Mouse (Mus musculus) limb, embryonic 14.5 days (tissue): Measurements from ENCODE around the gene Gal3st4. TPM values are rescaled to one million over a fixed set of nuclear protein-coding genes. Genes with fewer than 3 reads are reported as not detected.

Experiments
- ATAC-seq: fragments of 200-750 bp; cut with Nextera tagmentation; 2 replicates; pipeline ENCODE4 v1.8.0; 2017; ENCODE audit warnings: low read depth, moderate number of reproducible peaks, moderate TSS enrichment; ENCODE audit not compliant: low FRiP score
- DNase-seq: peaks from one replicate; pipeline ENCODE4 v3.0.0-alpha.2; 2015; ENCODE audit warnings: low spot score
- H3K27ac ChIP-seq: fragments of 300-500 bp; sonication (generic); replicated peaks from 2 replicates; pipeline ENCODE4 v1.5.1; 2014; ENCODE audit warnings: low read depth, mild to moderate bottlenecking, low read length, moderate library complexity, mixed read lengths
- H3K27me3 ChIP-seq: fragments of 300-500 bp; sonication (generic); 2 replicates; pipeline ENCODE4 v1.6.1; 2014; ENCODE audit warnings: low read length, mixed read lengths; ENCODE audit not compliant: control insufficient read depth, insufficient read depth
- H3K36me3 ChIP-seq: fragments of 300-500 bp; sonication (generic); 2 replicates; pipeline ENCODE4 v1.6.1; 2014; ENCODE audit warnings: mild to moderate bottlenecking, low read length, moderate library complexity, mixed read lengths; ENCODE audit not compliant: control insufficient read depth, insufficient read depth
- H3K4me1 ChIP-seq: fragments of 300-500 bp; sonication (generic); 2 replicates; pipeline ENCODE4 v1.6.1; 2014; ENCODE audit warnings: antibody characterized with exemption, low read length, mixed read lengths; ENCODE audit not compliant: control insufficient read depth, insufficient read depth
- H3K4me2 ChIP-seq: fragments of 300-500 bp; sonication (generic); replicated peaks from 2 replicates; pipeline ENCODE4 v1.6.1; 2014; ENCODE audit warnings: low read depth, mild to moderate bottlenecking, low read length, moderate library complexity; ENCODE audit not compliant: severe bottlenecking
- H3K4me3 ChIP-seq: fragments of 300-500 bp; sonication (generic); replicated peaks from 2 replicates; pipeline ENCODE4 v1.5.1; 2014; ENCODE audit warnings: low read length
- H3K9ac ChIP-seq: fragments of 300-500 bp; sonication (generic); 2 replicates; pipeline ENCODE4 v1.6.1; 2014; ENCODE audit warnings: mild to moderate bottlenecking, low read depth, low read length, moderate library complexity; ENCODE audit not compliant: severe bottlenecking
- H3K9me3 ChIP-seq: fragments of 300-500 bp; sonication (generic); 2 replicates; pipeline ENCODE4 v1.6.1; 2016; ENCODE audit warnings: low read length; ENCODE audit not compliant: control insufficient read depth
- POLR2A ChIP-seq: fragments of 200-500 bp; IDR thresholded peaks from 2 replicates; pipeline ENCODE4 v1.8.0; 2012; ENCODE audit warnings: inconsistent platforms, mild to moderate bottlenecking, moderate library complexity, borderline replicate concordance; ENCODE audit not compliant: insufficient read depth, insufficient read length; ENCODE audit errors: extremely low read depth
- WGBS: fragments of 180-500 bp; shearing (Covaris S2); extraction: QIAGEN DNeasy Blood & Tissue Kit; methylation state at CpG from one replicate; pipeline ENCODE4 v1.1.7; 2014; 5-methylcytosine and 5-hydroxymethylcytosine counted together
- polyA plus RNA-seq, 2 experiments: library from polyadenylated mRNA; depleted of rRNA in 1 of 2; stranded (reverse) in 1 of 2; unstranded in 1 of 2; fragments of >200 nt; fragmentation: Nextera tagmentation in 1 of 2; extraction: Ambion mirVana in 1 of 2; gene quantifications; 2 replicates each; pipeline versions ENCODE4 v1.2.1 to v1.2.3; 2012 to 2014

Gene Gal3st4
- polyA plus RNA-seq, 2 experiments, result 1.9 to 3.7 TPM

DNA sequence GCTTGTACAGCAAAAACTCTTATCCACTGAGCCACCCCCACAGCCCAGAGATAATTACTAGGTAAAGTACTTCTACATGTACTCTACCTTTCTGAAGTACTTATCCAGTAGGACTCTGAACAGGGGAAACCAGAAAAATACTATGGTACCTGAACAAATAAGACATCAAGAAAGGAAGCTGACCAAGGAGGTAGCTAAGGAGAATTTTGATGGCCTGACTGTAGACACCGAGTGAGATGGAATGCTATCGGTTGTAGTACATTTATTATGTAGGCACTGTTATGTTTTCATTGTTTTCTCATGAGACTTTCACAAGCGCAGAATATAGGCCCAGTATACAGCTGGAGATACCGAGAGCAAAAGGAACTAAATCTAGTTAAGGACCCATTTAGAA is 15.1 kb downstream of the Gal3st4 start:
- DNase-seq (no peak), ATAC-seq (no peak)
- no peak for TF ChIP-seq POLR2A
- 89% methylated on average over 4 of the region's 4 CpGs for WGBS
- Histone ChIP-seq H3K4me2 (no peak overlapping the region), H3K36me3 (peaks cover 47% of the 10 kb centered on the region), H3K4me1 (peaks cover 13% of the 10 kb centered on the region), H3K27me3 (no peaks in the 10 kb centered on the region), H3K4me3 (no peak overlapping the region), H3K9me3 (no peaks in the 10 kb centered on the region), H3K27ac (no peak overlapping the region), H3K9ac (no peak overlapping the region)

DNA sequence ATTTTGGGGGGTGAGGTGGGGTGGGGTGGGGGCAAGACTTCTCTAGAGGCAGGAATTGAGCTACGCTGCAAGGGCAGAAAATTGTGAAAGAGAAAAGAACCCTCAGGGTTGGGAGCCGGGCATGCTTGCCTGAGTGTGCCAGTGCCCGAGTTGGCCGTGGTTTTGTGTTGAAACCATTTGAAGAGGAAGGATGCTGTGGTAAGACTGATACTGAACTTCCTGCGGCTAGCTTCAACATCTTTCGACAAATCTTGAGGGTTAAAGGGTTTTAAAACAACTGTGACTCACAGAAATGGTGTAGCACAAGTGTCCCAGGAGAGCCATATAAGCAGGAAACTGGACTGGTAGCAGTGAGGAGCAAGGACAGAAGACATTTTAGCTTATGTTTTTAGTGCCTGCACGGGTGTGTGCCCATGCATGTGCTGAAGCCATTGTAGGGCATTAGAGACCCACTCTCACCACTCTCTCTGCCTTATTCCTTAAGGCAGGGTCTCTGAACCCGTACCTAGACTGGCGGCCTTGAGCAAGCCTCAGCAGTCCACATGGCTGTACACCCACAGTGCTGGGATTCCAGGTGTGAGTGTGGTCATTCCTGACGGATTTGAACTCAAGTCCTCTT is 15.6 kb downstream of the Gal3st4 start:
- H3K36me3 ChIP-seq, result peaks cover 45% of the 10 kb centered on the region
- H3K4me1 ChIP-seq, result peaks cover 11% of the 10 kb centered on the region
- DNase-seq (peak; percentile 1), ATAC-seq (no peak)
- no peak for TF ChIP-seq POLR2A
- H3K27ac ChIP-seq, result no peak overlapping the region
- H3K9me3 ChIP-seq, result no peaks in the 10 kb centered on the region
- 89% methylated on average over 10 of the region's 10 CpGs for WGBS
- H3K4me2 ChIP-seq, result no peak overlapping the region
- H3K4me3 ChIP-seq, result no peak overlapping the region
- H3K9ac ChIP-seq, result no peak overlapping the region
- no peaks in the 10 kb centered on the region for H3K27me3 ChIP-seq

DNA sequence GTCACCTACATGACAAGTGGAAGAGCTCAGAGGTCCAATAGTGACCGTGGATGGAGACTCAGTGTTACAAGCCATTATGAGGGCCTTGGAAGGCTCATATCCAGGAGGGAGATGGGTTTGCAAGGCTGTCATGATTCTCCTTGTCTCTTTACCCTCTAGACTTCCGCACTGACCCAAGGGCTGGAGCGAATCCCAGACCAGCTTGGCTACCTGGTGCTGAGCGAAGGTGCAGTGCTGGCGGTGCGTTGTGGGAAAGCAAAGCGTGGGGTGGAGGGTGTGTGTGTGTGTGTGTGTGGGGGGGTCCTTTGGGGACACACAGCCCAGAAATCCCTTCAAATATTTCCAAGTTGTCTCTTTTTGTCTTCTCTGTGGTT is 16.6 kb downstream of the Gal3st4 start:
- Histone ChIP-seq H3K4me3 (peak overlapping the region; percentile 55), H3K4me2 (peak overlapping the region; percentile 77), H3K4me1 (peaks cover 11% of the 10 kb centered on the region), H3K9me3 (no peaks in the 10 kb centered on the region), H3K27ac (0 out of 2 replicates have a peak overlapping the region, but pooled peaks have one; percentile 28), H3K27me3 (no peaks in the 10 kb centered on the region), H3K9ac (peak overlapping the region; percentile 61), H3K36me3 (peaks cover 35% of the 10 kb centered on the region)
- DNase-seq (no peak), ATAC-seq (no peak)
- 20% methylated on average over 7 of the region's 7 CpGs for WGBS
- no peak for TF ChIP-seq POLR2A

DNA sequence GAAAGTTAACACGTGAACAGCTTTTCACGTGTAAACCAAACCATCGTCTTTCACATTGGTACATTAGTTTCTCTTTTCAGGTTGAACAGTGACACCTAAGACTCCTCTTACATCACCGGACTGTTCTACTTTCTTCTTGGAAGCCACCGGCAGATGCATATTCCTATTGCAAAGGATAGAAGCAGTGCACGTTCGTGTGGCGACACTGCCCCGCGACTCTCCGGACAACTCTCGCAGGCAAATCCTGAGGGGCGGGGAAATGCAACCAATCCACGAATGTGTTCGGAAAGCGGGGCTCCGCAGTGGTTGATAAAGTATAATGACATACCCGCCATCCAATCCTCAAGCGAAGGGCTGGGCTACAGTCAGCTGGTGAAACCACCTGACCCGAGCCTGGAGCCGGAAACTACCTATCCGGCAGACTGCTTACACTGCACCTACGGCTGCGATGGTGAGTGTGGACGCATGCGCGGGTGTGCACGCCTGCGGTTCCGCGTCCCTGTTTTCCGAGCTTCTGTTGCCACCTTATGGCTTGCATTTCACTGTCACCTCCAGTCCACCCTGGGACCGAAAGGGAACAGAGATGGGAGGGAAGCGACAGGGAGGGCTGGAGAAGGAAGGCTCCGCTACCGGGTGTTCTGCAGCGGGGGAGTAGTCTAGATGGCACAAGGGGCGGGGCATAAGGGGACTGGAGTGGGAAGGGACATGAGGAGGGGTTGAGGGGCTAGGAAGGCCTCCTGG is 17.1 kb downstream of the Gal3st4 start, which contains the start of gene Lamtor4:
Gene Lamtor4, plus strand, starts transcription at position 130 of the 741 bp plus-strand sequence.
- Histone ChIP-seq H3K4me1 (peaks cover 11% of the 10 kb centered on the region), H3K9ac (peak within 1 kb of the TSS; percentile 61), H3K36me3 (peaks cover 29% of the 10 kb centered on the region), H3K4me3 (peak within 1 kb of the TSS; percentile 55), H3K4me2 (peak within 1 kb of the TSS; percentile 77), H3K9me3 (no peaks in the 10 kb centered on the region), H3K27me3 (no peaks in the 10 kb centered on the region), H3K27ac (peak within 1 kb of the TSS; percentile 30)
- under 1% methylated on average over 38 of the region's 38 CpGs for WGBS
- peak; percentile 98 for DNase-seq
- peak; percentile 100 for ATAC-seq
- peak; percentile 26; the same call in 1 of the 2 replicates for TF ChIP-seq POLR2A

DNA sequence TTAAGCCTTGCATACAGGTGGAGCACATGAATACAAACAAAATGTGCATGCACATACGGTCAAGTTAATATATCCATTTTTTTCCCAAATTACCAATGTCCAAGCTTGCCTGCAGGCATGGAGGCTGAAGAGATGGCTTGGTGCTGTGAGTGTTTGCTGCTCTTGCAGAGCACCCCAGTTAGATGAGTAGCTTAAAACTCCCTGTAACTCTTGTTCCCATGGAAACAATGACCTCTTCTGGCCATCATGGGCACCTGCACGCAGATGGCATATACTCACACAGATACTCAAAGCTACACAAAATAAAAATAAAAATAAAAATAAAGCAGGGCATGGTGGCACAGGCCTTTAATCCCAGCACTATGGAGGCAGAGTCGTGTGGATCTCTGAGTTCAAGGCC is 19.6 kb downstream of the Gal3st4 start:
- H3K27ac ChIP-seq, result no peak overlapping the region
- H3K4me3 ChIP-seq, result no peak overlapping the region
- ATAC-seq, result no peak
- H3K36me3 ChIP-seq, result 0 out of 2 replicates have a peak, but pooled peaks cover 4% of the 10 kb centered on the region
- no peak for TF ChIP-seq POLR2A
- H3K9ac ChIP-seq, result no peak overlapping the region
- H3K27me3 ChIP-seq, result no peaks in the 10 kb centered on the region
- 87% methylated on average over 3 of the region's 3 CpGs for WGBS
- no peaks in the 10 kb centered on the region for H3K9me3 ChIP-seq
- no peak overlapping the region for H3K4me2 ChIP-seq
- peaks cover 11% of the 10 kb centered on the region for H3K4me1 ChIP-seq
- DNase-seq, result no peak
